Mouse (Mus musculus) embryo, embryonic 11.5 days (tissue): ENCODE measurements around the gene Mcpt9.
"Not testable (repeated sequence)": the region's sequence is repeated elsewhere in the genome, so short reads cannot be mapped to it uniquely, and the experiment has no call there.

Experiments
- DNase-seq: peaks from one replicate; pipeline ENCODE4 v3.0.0-alpha.2; 2012; ENCODE audit warnings: low read depth, low spot score

Gene Mcpt9

DNA sequence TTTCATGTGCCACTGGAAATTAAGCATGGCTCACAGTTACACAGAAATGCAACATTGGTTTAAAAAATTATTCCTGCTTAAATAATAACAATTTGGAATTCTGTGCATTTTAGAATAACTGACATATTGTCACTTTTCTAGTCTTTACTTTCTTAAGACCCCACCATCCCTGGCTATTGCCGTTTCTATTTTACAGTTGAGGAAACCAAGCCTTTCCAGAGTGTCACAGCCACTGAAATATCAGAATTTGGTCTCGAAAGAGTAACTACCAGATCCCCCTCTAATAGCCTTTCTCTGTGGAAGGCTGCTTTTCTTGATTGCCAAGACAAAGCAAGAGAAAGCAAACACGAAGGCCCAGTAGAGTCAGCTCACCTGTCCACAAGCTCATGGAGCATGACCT, at the start of gene Mcpt9:
Gene Mcpt9, minus strand, starts transcription at position 101 of the 400 bp plus-strand sequence.
- DNase-seq, result not testable (repeated sequence)

GRCm38 (mm10) chr14:56062213-56062612, 31.9 kb upstream of the Mcpt9 start, which contains the start of gene Mcpt4:
TSS of gene Mcpt4 (minus strand) at chr14:56062313.
- not testable (repeated sequence) for DNase-seq

- no peak for DNase-seq
Measured at GRCm38 (mm10) chr14:56057722-56058121, 27.4 kb upstream of the Mcpt9 start.

DNA sequence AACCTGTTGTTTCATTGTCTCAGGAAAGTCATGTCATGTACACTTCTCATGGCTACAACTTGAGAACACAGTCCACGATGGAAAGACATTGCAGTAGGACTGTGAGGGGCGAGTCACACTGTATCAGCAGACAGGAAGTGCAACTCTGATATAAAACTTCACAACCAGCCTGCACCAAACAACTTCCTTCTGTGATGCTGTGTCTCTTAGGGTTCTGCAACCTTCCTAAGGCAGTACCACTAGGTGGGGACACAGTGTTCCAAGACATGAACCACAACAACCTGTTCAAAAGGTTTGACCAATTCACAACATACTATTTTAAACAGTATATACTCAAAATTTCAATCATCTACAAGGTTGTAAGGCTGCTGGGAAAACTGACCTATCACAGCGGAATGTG, 25.1 kb upstream of the Mcpt9 start:
- no peak for DNase-seq

- DNase-seq, result not testable (repeated sequence)
Measured at GRCm38 (mm10) chr14:56041792-56042191, 11.5 kb upstream of the Mcpt9 start, which contains the start of gene Mcpt2. TSS of gene Mcpt2 (plus strand) at chr14:56042041.

DNA sequence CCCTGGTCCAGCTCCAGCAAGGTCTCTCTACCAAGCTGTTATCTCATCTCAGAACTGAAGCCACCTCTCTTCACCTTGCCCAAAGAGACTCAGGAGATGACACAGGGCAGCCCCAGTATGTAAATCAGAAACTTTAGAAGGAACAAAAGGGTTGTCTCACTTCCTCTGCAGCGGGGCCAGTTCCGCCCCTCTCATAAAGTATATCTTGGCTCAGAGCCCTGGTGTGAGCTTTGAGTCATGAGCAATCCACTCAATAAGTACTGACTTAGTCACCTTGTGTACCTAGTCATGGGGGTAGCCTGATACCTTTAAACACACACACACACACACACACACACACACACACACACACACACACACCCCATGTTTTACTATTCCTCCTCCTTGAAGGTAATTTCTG, 4.1 kb upstream of the Mcpt9 start:
- DNase-seq, result no peak

- not testable (repeated sequence) for DNase-seq
Measured at GRCm38 (mm10) chr14:56021305-56021704, 9.0 kb downstream of the Mcpt9 start.

- DNase-seq, result no peak
Measured at GRCm38 (mm10) chr14:56019446-56019845, 10.8 kb downstream of the Mcpt9 start.

DNA sequence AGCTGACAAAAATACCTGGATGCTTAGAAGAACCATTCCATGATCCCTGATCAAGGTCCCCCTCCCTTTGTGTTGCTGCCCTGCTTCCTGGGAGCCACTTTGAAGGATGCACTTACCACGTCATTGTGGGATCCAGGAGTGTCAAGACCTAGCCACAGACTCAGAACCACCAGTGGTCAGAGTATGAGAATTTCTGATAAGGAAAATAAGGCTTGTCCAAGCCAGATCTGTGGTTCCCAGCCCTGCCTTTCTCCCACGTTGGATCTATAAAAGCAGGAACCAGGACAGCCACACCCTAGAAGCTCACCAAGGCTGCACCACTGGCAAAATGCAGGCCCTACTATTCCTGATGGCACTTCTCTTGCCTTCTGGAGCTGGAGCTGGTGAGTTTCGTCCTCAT, 12.6 kb downstream of the Mcpt9 start, which contains the start of gene Mcpt1:
Gene Mcpt1, plus strand, starts transcription at position 301 of the 400 bp plus-strand sequence.
- not testable (repeated sequence) for DNase-seq

DNA sequence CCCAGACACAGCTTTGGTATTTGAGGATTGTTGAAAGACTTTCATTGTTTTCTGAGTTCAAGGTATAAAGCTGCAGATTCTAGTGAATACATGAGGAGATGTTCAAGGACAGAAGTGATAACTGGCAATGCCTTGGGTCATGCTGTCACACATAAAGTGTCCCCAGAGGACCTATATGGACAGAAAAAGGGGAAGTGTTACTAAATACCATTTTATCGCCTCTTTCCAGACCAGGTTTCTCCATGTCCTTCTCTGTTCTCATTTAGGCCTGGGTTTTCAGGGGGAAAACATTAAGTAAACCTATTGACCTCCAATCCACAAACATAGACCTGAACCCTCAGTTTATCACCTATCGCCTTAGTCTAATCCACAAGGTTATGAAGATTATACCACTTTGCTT, 16.4 kb downstream of the Mcpt9 start:
- DNase-seq, result no peak

DNA sequence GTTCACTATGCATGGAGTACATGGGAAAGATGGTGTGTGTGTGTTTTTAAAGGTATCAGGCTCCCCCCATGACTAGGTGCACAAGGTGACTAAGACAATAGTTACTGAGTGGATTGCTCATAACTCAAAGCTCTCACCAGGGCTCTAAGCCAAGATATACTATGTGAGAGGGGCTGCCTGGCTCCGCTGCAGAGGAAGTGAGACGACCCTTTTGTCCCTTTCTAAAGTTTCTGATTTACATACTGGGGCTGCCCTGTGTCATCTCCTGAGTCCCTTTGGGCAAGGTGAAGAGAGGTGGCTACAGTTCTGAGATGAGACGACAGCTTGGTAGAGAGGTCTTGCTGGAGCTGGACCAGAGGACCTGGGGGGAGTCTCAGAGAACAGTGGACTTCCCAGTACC, 17.1 kb downstream of the Mcpt9 start:
- DNase-seq, result no peak

DNA sequence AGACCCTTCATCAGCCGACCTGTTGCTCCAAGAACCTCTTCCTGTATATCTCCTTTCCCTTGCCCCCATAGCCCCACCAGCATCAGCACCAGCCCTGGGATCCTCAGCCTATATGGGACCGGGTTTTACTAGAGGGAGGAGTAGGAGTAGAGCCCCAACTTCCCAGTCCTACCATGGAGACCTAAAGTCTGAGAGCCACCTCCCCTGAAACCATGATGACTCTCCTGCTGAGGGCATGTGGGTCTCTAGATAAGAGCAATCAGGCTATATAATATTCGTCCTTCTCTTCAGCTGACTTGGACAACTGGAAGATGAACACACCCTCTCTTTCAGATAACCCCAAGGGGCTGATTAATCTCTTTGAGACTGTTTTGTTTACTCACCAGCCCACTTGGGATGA, 42.8 kb downstream of the Mcpt9 start:
- not testable (repeated sequence) for DNase-seq
